Mouse (Mus musculus) cerebellum, adult 2 months (tissue): ENCODE data around the gene Fgg.

Experiments
- CTCF ChIP-seq: fragments of 200-500 bp; IDR thresholded peaks from 2 replicates; pipeline ENCODE4 v1.5.1; 2011; ENCODE audit warnings: low read depth, mild to moderate bottlenecking, control low read depth, low read length, moderate library complexity, borderline replicate concordance; ENCODE audit not compliant: insufficient read depth
- POLR2A ChIP-seq: fragments of 200-500 bp; IDR thresholded peaks from 2 replicates; pipeline ENCODE4 v1.6.1; 2011; ENCODE audit warnings: low read length, control low read depth, borderline replicate concordance; ENCODE audit not compliant: insufficient read depth

GRCm38 (mm10) chr3:83032746-83033308 is 25.3 kb downstream of the Fgg start:
- TF ChIP-seq POLR2A (no peak), CTCF (no peak)
